Mouse (Mus musculus) forebrain, embryonic 16.5 days (tissue): ENCODE measurements around the gene Zfp451. TPM values are rescaled to one million over a fixed set of nuclear protein-coding genes. Genes with fewer than 3 reads are reported as not detected.
"Not testable (repeated sequence)": the region's sequence is repeated elsewhere in the genome, so short reads cannot be mapped to it uniquely, and the experiment has no call there.

Experiments
- ATAC-seq: fragments of 200-750 bp; cut with Nextera tagmentation; 2 replicates; pipeline ENCODE4 v1.8.0; 2017; ENCODE audit warnings: mild to moderate bottlenecking, moderate library complexity
- H3K27ac ChIP-seq: fragments of 300-500 bp; sonication (generic); 2 replicates; pipeline ENCODE4 v1.5.1; 2014; ENCODE audit warnings: low read length, control low read depth
- H3K27me3 ChIP-seq: fragments of 300-500 bp; sonication (generic); replicated peaks from 2 replicates; pipeline ENCODE4 v1.6.1; 2014; ENCODE audit warnings: low read length; ENCODE audit not compliant: control insufficient read depth, insufficient read depth
- H3K36me3 ChIP-seq: fragments of 300-500 bp; sonication (generic); 2 replicates; pipeline ENCODE4 v1.6.1; 2014; ENCODE audit not compliant: control insufficient read depth, insufficient read depth
- H3K4me1 ChIP-seq: fragments of 300-500 bp; sonication (generic); replicated peaks from 2 replicates; pipeline ENCODE4 v1.6.1; 2014; ENCODE audit warnings: low read length; ENCODE audit not compliant: control insufficient read depth, insufficient read depth
- H3K4me2 ChIP-seq: fragments of 300-500 bp; sonication (generic); 2 replicates; pipeline ENCODE4 v1.6.1; 2014; ENCODE audit warnings: mild to moderate bottlenecking, low read length, control low read depth
- H3K4me3 ChIP-seq: fragments of 300-500 bp; sonication (generic); replicated peaks from 2 replicates; pipeline ENCODE4 v1.5.1; 2014; ENCODE audit warnings: mild to moderate bottlenecking, low read length, control low read depth
- H3K9ac ChIP-seq: fragments of 300-500 bp; sonication (generic); replicated peaks from 2 replicates; pipeline ENCODE4 v1.6.1; 2014; ENCODE audit warnings: low read depth, low read length, control low read depth
- H3K9me3 ChIP-seq: fragments of 300-500 bp; sonication (generic); 2 replicates; pipeline ENCODE4 v1.6.1; 2016; ENCODE audit warnings: low read length; ENCODE audit not compliant: control insufficient read depth
- WGBS: fragments of 180-500 bp; shearing (Covaris S2); extraction: QIAGEN DNeasy Blood & Tissue Kit; methylation state at CpG from one replicate; pipeline ENCODE4 v1.1.7; 2014; 5-methylcytosine and 5-hydroxymethylcytosine counted together
- polyA plus RNA-seq: library from polyadenylated mRNA; unstranded; fragments of >200 nt; fragmentation: Nextera tagmentation; extraction: Ambion mirVana; gene quantifications from 2 replicates; pipeline ENCODE4 v1.2.1, GENCODE M21; 2015

Zfp451 gene
- polyA plus RNA-seq = 50.9 and 56.8 TPM in 2 replicates

DNA sequence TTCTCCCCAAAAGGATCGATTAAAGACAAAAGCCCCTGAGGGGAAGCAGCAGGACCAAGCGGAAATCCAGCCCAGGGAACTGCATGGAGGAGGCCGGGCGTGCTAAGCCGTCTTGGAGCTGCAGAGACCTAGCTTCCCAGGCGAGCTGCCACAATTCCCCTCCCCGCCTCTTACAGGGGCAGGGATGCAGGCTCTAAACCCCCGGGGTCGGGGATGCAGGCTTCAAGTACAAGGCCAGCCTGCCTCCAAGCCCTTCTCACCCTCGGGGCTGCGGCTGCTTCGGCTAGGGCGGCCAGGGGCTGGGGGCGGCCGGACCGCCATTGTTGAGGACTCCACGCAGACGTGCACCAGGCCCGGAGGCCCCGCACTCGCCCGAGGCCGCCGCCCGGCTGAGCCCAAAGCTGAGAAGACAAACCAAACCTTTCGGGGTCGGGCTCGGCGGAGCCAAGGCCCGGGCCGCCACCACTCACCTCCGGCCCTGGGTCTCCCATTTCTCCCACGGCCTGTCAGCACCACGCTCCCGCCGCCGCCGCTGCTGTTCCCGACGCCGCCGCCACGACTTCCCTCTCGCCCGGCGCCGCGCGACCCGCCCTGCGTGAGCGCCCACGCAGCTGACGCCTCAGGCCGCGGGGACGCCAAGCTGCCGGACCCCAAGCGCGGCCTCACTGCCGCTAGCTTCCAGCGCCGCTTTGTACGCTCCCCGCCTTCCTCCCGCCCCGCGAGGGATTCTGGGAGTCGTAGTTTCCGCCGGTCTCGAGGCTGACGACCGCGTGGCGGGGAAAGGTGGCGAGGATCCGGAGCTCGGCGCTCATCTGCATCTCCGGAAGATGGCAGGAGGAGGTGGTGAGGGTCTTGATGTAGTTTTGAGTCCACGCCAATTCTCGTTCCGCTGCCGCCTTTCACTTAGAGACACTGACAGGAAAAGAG lies at the start of gene Zfp451:
Zfp451 (minus strand) TSS at position 728 of the 927 bp plus-strand sequence.
- Histone ChIP-seq H3K27ac (peak within 1 kb of the TSS; percentile 95), H3K4me2 (peak within 1 kb of the TSS; percentile 91), H3K4me1 (peaks cover 19% of the 10 kb centered on the region), H3K27me3 (no peaks in the 10 kb centered on the region), H3K36me3 (peaks cover 10% of the 10 kb centered on the region), H3K4me3 (peak within 1 kb of the TSS; percentile 100), H3K9ac (peak within 1 kb of the TSS; percentile 98), H3K9me3 (no peaks in the 10 kb centered on the region)
- ATAC-seq = peak; percentile 97
- WGBS = under 1% methylated on average over 80 of the region's 85 CpGs

DNA sequence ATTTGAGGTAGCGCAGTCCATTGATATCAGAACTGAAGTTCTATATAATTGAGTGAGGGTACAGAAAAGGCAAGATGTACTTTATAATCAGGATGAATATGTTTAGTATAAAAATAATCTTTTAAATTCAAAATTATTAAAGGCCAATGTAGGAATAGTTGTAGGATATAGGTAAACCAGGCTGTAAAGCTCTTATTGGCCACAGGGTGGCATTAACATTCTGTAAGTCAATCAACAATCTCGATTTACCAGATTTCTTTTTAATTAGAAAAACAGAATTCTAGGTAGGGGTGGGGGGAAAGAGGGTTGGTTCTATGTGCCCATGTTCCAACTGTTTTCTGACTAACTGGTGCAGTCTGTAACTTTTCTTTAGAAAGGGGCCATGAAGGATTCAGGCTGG lies 32.4 kb upstream of the Zfp451 start:
- no peaks in the 10 kb centered on the region for H3K9me3 ChIP-seq

DNA sequence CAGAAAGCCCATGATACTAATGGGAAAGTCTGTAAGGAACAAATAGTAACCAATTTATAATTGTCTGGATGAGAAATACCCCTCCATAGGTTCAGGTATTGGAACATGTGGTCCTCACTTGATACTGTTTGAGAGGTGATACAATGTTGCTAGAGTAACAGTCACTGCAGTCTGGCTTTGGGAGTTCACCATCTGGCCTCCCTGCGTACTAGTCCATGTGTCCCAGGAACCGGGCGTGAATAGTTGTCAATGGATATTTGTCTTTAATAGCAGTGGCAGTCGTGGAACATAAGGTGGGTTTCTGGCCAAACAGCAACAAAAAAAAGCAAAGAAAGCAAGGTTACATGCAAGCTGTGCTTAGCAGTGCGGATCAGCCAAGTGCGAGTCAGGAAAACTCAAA lies 29.4 kb upstream of the Zfp451 start:
- Histone ChIP-seq H3K27ac (no peak overlapping the region), H3K4me3 (no peak overlapping the region), H3K4me2 (no peak overlapping the region), H3K27me3 (no peaks in the 10 kb centered on the region), H3K9me3 (no peaks in the 10 kb centered on the region), H3K4me1 (no peaks in the 10 kb centered on the region), H3K36me3 (no peaks in the 10 kb centered on the region), H3K9ac (no peak overlapping the region)
- ATAC-seq = peak; percentile 79
- 41% methylated on average over 6 of the region's 6 CpGs for whole genome bisulfite sequencing

More for the DNA sequence above, 32.4 kb upstream of the Zfp451 start:
- no peaks in the 10 kb centered on the region for H3K27me3 ChIP-seq
- H3K9ac ChIP-seq = no peak overlapping the region
- H3K4me3 ChIP-seq = no peak overlapping the region
- no peaks in the 10 kb centered on the region for H3K4me1 ChIP-seq
- no peak for ATAC-seq
- no peak overlapping the region for H3K4me2 ChIP-seq
- H3K36me3 ChIP-seq = no peaks in the 10 kb centered on the region
- no peak overlapping the region for H3K27ac ChIP-seq
- 97% methylated on average over 2 of the region's 2 CpGs for WGBS

DNA sequence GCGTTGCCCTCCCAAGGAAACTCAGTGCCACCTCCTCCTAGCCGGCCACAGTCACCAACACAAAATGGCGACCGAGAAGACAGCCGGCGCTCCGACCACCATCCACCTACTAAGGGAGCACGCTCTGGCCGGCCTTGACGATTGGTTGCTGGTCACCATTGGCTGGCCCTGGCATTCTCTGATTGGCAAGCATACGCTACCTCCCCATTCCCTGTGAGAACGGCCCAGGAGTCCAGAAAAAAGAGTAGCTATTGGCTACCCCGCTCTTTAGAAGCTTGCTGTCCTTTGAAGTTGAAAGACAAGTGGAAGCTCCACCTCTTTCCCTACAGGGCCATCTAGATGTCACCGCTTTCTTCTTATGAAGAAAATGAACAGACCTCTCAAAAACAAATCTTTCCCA lies 24.6 kb upstream of the Zfp451 start:
- H3K27ac ChIP-seq, H3K4me1 ChIP-seq, H3K36me3 ChIP-seq, ATAC-seq, H3K9ac ChIP-seq, H3K4me3 ChIP-seq, H3K4me2 ChIP-seq, H3K9me3 ChIP-seq, H3K27me3 ChIP-seq: not testable (repeated sequence)
- 97% methylated on average over 14 of the region's 14 CpGs for WGBS

DNA sequence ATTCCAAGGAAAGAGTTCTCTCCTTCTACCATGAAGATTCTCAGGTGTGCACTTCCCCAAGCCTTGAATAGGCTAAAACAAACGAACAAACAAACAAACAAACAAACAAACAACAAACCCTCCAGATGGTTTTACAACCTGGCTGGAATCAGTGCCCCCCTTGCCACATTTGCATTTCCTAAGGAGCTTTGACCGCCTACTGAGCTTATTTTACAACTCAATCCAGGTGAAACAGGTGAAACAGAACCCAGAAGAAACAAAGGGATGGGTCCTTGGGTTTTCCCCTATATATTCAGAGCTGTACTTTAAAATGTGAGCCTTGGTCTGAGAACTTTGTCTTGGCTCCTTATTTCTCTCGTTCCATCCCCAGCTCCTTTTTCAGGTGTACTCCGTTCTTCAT lies 16.2 kb upstream of the Zfp451 start:
- ATAC-seq = no peak
- H3K9me3 ChIP-seq = no peaks in the 10 kb centered on the region

DNA sequence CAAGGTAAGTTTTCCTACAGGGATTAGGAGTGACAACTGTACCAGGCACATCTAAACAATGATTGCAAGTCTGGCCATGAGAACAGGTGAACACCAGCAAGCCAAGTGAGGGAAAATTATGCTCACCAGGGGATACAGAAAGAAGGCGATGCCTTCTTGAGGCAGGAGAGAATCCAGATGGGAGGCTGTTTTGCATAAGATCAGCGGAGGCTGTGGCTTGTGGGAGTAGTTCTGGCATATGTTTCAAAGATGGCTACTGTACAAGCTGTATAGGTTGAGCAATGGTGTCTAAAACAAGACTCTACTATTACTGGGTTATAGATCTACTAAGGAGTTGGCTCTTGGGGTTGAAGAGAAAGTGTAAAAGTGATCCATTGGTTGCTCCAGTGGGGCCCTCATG lies 3.5 kb upstream of the Zfp451 start:
- no peak overlapping the region for H3K4me3 ChIP-seq

More for the DNA sequence above, 16.2 kb upstream of the Zfp451 start:
- H3K4me3 ChIP-seq = no peak overlapping the region
- no peaks in the 10 kb centered on the region for H3K36me3 ChIP-seq
- WGBS = 73% methylated on average over 4 of the region's 4 CpGs
- H3K9ac ChIP-seq = no peak overlapping the region
- H3K27ac ChIP-seq = no peak overlapping the region
- H3K4me1 ChIP-seq = no peaks in the 10 kb centered on the region
- no peak overlapping the region for H3K4me2 ChIP-seq
- H3K27me3 ChIP-seq = no peaks in the 10 kb centered on the region

DNA sequence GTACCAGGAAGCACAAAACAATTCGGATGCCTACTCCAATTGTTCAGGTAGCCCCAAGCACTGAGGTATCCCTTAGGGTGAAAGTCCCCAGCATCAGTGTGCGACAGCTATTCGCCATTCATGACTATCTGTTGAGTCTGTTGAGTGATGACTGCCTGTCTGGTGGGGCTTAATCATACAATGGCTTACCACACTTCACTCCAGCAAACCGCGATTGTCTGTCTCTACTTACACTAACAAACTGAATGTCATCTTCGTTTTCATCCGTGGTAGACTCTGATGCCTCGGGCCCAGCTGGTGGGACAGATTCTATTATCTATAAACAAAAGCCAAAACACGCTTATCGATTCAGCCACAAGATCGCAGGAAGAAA lies 914 bp downstream of the Zfp451 start:
- peak overlapping the region; percentile 100 for H3K4me3 ChIP-seq
- H3K4me1 ChIP-seq = peaks cover 19% of the 10 kb centered on the region
- peaks cover 14% of the 10 kb centered on the region for H3K36me3 ChIP-seq
- H3K9me3 ChIP-seq = 0 out of 2 replicates have a peak, but pooled peaks cover 2% of the 10 kb centered on the region
- no peaks in the 10 kb centered on the region for H3K27me3 ChIP-seq
- H3K27ac ChIP-seq = peak overlapping the region; percentile 95
- no peak for ATAC-seq
- 6% methylated on average over 11 of the region's 11 CpGs for WGBS
- H3K9ac ChIP-seq = peak overlapping the region; percentile 98
- peak overlapping the region; percentile 91 for H3K4me2 ChIP-seq

More for the DNA sequence above, 3.5 kb upstream of the Zfp451 start:
- Histone ChIP-seq H3K27me3 (no peaks in the 10 kb centered on the region), H3K4me1 (peaks cover 9% of the 10 kb centered on the region), H3K27ac (no peak overlapping the region), H3K4me2 (no peak overlapping the region), H3K9ac (no peak overlapping the region), H3K9me3 (no peaks in the 10 kb centered on the region), H3K36me3 (no peaks in the 10 kb centered on the region)
- ATAC-seq = no peak
- WGBS = 82% methylated on average over 2 of the region's 2 CpGs

DNA sequence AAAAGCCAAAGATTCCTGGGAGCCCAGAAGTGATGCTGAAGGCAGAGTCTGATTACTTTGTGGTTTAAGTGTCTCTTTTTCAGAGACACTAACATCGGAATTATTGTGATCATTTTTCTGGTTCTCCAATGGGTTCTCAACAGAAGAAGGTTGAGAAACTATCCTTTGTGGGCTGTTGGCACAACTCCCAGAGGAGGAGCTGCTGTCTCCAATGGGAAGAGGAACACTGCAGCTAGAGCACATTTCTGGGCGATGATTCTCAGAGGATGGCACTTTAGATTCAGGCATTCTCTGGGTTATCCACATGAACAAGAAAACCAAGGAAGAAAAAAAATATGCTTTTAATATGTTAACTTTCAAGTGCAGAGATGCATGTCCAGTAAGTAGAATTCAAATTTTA lies 11.1 kb downstream of the Zfp451 start:
- no peak for ATAC-seq
- no peaks in the 10 kb centered on the region for H3K27me3 ChIP-seq
- H3K4me3 ChIP-seq = no peak overlapping the region
- H3K9ac ChIP-seq = no peak overlapping the region
- no peaks in the 10 kb centered on the region for H3K9me3 ChIP-seq
- H3K4me1 ChIP-seq = no peaks in the 10 kb centered on the region
- H3K27ac ChIP-seq = no peak overlapping the region
- H3K4me2 ChIP-seq = no peak overlapping the region
- H3K36me3 ChIP-seq = peaks cover 43% of the 10 kb centered on the region
- WGBS = 100% methylated on average over 2 of the region's 2 CpGs

DNA sequence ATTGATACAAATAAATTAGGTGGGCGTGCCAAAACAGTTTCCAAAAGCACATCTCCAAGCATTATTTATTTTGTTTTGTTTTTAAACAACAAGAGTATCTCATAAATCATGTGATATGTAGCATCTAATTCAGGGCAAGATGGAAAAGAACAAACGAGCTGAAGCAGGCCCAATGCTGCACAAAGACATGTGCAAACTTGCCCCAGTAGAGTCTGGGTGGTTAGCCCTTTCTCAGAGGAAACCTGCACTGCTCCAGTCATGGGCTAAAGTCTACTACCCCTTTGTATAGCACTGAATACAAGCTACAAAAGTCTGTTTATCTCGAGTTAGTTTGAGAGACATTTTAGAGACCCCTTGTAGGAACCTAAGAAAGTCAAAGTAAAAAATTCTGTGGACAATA lies 14.8 kb downstream of the Zfp451 start:
- no peak overlapping the region for H3K4me3 ChIP-seq
- H3K27me3 ChIP-seq = no peaks in the 10 kb centered on the region
- H3K36me3 ChIP-seq = peaks cover 38% of the 10 kb centered on the region
- H3K9ac ChIP-seq = no peak overlapping the region
- no peaks in the 10 kb centered on the region for H3K9me3 ChIP-seq
- WGBS = 79% methylated on average over 3 of the region's 3 CpGs
- H3K4me1 ChIP-seq = no peaks in the 10 kb centered on the region
- H3K27ac ChIP-seq = no peak overlapping the region
- no peak overlapping the region for H3K4me2 ChIP-seq
- ATAC-seq = no peak
